Mouse (Mus musculus) erythroblast, embryonic 14.5 days (primary cell): Measurements from ENCODE around the gene 4933428G20Rik.

Experiments used
- GATA1 ChIP-seq: IDR thresholded peaks from 2 replicates; pipeline ENCODE4 v1.6.1; 2012; ENCODE audit warnings: low read length, inconsistent platforms, mixed read lengths
- TAL1 ChIP-seq: IDR thresholded peaks from 3 replicates; pipeline ENCODE4 v1.6.1; 2012; ENCODE audit warnings: low read length, inconsistent platforms, mixed read lengths

DNA sequence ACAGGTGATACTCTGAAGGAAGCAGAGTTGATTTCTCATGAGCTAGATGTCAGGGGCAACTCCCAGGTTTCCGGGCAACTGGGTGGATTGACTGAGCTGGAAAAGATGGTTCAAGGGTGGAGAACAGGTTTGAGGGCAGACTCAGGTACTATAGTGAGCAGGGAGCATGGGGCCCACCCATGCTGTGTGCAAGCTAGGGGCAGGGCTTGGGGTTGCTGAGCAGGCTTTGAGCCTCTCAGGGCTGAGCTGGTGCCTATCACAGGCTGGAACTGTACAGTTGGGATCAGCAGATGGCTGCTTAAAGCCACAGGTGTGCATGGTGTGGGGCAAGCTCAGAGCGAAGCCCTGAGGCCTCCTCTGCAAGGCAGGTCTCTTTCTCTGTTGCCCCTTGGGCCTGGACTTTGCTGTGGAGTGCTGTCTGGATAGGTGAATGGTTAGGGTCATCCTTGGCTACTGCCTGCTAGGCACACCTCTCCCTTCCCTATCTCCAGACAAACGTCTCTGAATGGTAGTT is 38.8 kb downstream of the 4933428G20Rik start:
- no peak for TF ChIP-seq GATA1
- TF ChIP-seq TAL1, result no peak
